Mouse (Mus musculus) stomach, embryonic 14.5 days (tissue): ENCODE results near the gene Rab15. TPM values are rescaled to one million over a fixed set of nuclear protein-coding genes. Genes with fewer than 3 reads are reported as not detected.
A peak's percentile ranks its signal among the peaks of the same experiment; 100 is the strongest.

Experiments used
- ATAC-seq: fragments of 200-750 bp; cut with Nextera tagmentation; 2 replicates; pipeline ENCODE4 v1.8.0; 2017; ENCODE audit warnings: low read depth, moderate TSS enrichment; ENCODE audit not compliant: insufficient number of reproducible peaks, insufficient read depth, low FRiP score
- H3K27ac ChIP-seq: fragments of 300-500 bp; sonication (generic); 2 replicates; pipeline ENCODE4 v1.5.1; 2014; ENCODE audit warnings: mild to moderate bottlenecking, low read length, moderate library complexity, mixed read lengths
- H3K27me3 ChIP-seq: fragments of 300-500 bp; sonication (generic); 2 replicates; pipeline ENCODE4 v1.6.1; 2014; ENCODE audit warnings: low read length, control low read depth, mixed read lengths; ENCODE audit not compliant: control insufficient read depth, insufficient read depth
- H3K36me3 ChIP-seq: fragments of 300-500 bp; sonication (generic); 2 replicates; pipeline ENCODE4 v1.6.1; 2014; ENCODE audit warnings: mild to moderate bottlenecking, control low read depth, low read length, moderate library complexity, mixed read lengths; ENCODE audit not compliant: control insufficient read depth, insufficient read depth
- H3K4me1 ChIP-seq: fragments of 300-500 bp; sonication (generic); 2 replicates; pipeline ENCODE4 v1.6.1; 2014; ENCODE audit warnings: low read length, control low read depth, mixed read lengths; ENCODE audit not compliant: control insufficient read depth, insufficient read depth
- H3K4me2 ChIP-seq: fragments of 300-500 bp; sonication (generic); replicated peaks from 2 replicates; pipeline ENCODE4 v1.6.1; 2014; ENCODE audit warnings: low read depth, low read length, control low read depth
- H3K4me3 ChIP-seq: fragments of 300-500 bp; sonication (generic); 2 replicates; pipeline ENCODE4 v1.5.1; 2014; ENCODE audit warnings: low read depth, low read length, control low read depth
- H3K9ac ChIP-seq: fragments of 300-500 bp; sonication (generic); replicated peaks from 2 replicates; pipeline ENCODE4 v1.6.1; 2014; ENCODE audit warnings: low read depth, mild to moderate bottlenecking, control low read depth, low read length, moderate library complexity, mixed read lengths
- H3K9me3 ChIP-seq: fragments of 300-500 bp; sonication (generic); 2 replicates; pipeline ENCODE4 v1.6.1; 2016; ENCODE audit warnings: low read depth, low read length, control low read depth; ENCODE audit not compliant: control insufficient read depth
- WGBS: fragments of 180-500 bp; shearing (Covaris S2); extraction: QIAGEN DNeasy Blood & Tissue Kit; methylation state at CpG from one replicate; pipeline ENCODE4 v1.1.7; 2014; 5-methylcytosine and 5-hydroxymethylcytosine counted together
- polyA plus RNA-seq: library from polyadenylated mRNA; unstranded; fragments of >200 nt; fragmentation: Nextera tagmentation; extraction: Ambion mirVana; gene quantifications from 2 replicates; pipeline ENCODE4 v1.2.1, GENCODE M21; 2014

Rab15 gene
- polyA plus RNA-seq, 1 experiment from 2014 or later = 31.2 TPM

DNA sequence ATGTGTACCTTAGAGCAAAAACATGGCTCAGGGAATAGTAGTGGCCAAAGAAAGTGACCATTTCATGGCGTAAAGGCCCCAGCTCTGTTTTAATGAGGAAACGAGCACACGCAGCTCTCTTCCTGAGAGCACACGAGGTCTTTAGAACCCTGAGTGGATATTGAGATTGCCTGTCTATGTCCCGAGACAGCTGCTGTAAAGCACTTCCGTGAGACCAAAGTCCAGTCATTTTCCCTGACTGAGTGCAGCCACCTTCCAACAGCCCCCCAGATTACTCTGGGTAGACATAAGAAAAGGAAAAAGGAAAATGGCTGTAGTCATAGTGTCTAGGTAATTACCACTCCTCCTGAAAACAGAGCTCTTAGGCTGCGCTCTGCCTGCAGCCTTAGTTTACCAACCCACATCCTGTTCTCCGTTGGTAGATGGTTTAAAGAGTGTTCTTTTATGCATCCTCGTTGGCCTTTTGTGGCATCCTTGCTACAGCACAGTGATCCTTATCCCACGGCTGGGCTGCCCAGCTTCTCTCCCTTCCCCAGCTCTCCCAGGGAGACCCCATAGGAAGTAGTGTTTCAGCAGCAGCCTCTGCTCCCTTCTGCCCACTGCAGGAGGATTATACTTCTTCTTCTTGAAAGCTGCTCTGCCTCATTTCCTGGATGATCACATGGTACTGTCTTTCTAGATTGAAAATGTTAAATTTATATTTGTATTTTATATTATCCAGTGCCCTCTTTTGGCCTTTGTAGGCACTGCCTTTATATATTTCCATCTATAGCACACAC, 44.2 kb downstream of the Rab15 start:
- no peak overlapping the region for H3K9ac ChIP-seq
- H3K9me3 ChIP-seq = no peaks in the 10 kb centered on the region
- no peak overlapping the region for H3K4me2 ChIP-seq
- H3K4me3 ChIP-seq = no peak overlapping the region
- no peaks in the 10 kb centered on the region for H3K36me3 ChIP-seq
- no peak overlapping the region for H3K27ac ChIP-seq
- WGBS = 89% methylated on average over 10 of the region's 10 CpGs
- ATAC-seq = no peak
- H3K4me1 ChIP-seq = no peaks in the 10 kb centered on the region
- H3K27me3 ChIP-seq = no peaks in the 10 kb centered on the region

DNA sequence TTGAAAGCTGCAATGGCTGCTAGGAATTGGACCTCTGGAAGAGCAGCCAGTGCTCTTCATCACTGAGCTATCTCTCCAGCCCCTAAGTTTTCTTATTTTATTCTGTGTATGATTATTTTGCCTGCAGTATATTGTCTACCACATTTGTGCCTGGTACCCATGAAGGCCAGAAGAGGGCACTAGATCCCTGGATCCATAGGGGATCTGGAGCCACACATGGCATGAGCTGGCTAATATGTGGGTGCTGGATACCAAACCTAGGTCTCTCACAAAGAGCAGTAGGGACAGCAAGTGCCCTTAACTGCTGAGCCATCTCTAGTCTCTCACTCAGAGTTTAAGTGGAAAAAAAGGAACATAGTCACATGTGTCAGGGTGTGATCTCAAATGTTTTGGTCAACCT, 44.9 kb downstream of the Rab15 start:
- no peak for ATAC-seq
- no peaks in the 10 kb centered on the region for H3K27me3 ChIP-seq
- H3K9ac ChIP-seq = no peak overlapping the region
- H3K36me3 ChIP-seq = no peaks in the 10 kb centered on the region
- H3K4me1 ChIP-seq = no peaks in the 10 kb centered on the region
- no peak overlapping the region for H3K4me3 ChIP-seq
- H3K4me2 ChIP-seq = no peak overlapping the region
- H3K9me3 ChIP-seq = no peaks in the 10 kb centered on the region
- H3K27ac ChIP-seq = no peak overlapping the region

DNA sequence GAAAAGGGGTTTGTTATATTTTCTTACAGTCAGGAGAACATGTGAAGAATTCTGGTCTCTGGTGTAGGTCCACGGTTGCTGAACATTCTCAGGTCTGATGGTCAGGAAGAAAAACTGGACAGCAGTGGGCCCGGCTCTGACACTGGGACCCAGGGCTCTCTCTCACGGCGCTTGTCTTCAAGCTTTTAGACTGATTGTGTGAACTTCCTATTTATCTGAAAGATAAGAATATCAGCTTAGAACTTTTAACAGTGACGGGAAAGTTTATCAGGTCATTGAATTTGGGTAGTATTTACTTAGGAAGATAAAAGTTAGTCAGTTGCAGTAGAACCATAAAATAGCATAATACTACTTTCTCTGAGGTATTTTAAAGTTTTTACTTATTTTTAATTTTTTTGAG, 45.8 kb downstream of the Rab15 start:
- H3K4me3 ChIP-seq = no peak overlapping the region
- no peak overlapping the region for H3K4me2 ChIP-seq
- H3K36me3 ChIP-seq = no peaks in the 10 kb centered on the region
- H3K27me3 ChIP-seq = no peaks in the 10 kb centered on the region
- no peaks in the 10 kb centered on the region for H3K9me3 ChIP-seq
- no peaks in the 10 kb centered on the region for H3K4me1 ChIP-seq
- no peak overlapping the region for H3K27ac ChIP-seq
- WGBS = 80% methylated on average over 5 of the region's 5 CpGs
- ATAC-seq = no peak
- H3K9ac ChIP-seq = no peak overlapping the region

DNA sequence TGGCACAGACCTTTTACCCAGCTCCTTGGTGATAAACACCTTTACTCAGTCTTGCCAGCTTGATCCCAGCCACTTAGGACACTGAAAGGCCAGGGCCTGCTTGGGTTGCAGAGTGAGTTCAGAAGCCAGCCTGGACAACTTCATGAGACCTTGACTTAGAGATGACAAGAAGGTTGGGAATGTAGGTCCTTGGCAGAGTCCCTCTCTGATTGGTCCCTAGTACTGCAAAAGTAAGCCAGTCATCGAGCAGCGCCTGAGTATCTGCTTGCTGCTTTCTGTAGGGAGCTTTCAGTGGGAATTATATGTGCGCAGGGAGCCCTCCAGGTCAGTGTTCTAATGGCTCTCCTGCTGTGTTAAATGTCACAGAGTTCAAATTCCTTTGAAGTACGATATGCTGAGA, 47.6 kb downstream of the Rab15 start:
- Histone ChIP-seq H3K9me3 (no peaks in the 10 kb centered on the region), H3K27ac (no peak overlapping the region), H3K4me2 (no peak overlapping the region), H3K4me1 (no peaks in the 10 kb centered on the region), H3K4me3 (no peak overlapping the region), H3K36me3 (no peaks in the 10 kb centered on the region), H3K9ac (no peak overlapping the region), H3K27me3 (no peaks in the 10 kb centered on the region)
- 70% methylated on average over 4 of the region's 4 CpGs for WGBS
- no peak for ATAC-seq

DNA sequence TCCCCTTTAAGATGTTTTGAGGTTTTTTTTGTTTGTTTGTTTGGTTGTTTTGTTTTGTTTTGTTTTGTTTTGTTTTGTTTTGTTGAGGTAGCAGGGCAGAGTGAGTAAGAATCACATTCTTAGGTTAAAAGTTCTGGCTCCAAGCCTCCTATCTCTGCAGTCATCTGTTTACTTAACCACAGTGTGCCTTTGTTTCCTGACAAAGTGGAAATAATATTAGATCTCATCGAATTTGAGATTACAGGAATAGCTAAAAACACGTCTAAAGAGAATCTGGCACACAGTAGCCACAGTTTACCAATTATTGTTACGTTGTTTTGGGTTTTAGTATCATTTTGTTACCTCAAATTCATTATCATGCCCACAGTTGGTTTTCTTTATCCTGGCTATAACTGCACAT, 48.1 kb downstream of the Rab15 start:
- no peak for ATAC-seq
- Histone ChIP-seq H3K4me1 (no peaks in the 10 kb centered on the region), H3K9me3 (no peaks in the 10 kb centered on the region), H3K4me3 (no peak overlapping the region), H3K36me3 (no peaks in the 10 kb centered on the region), H3K27ac (no peak overlapping the region), H3K4me2 (no peak overlapping the region), H3K27me3 (no peaks in the 10 kb centered on the region), H3K9ac (no peak overlapping the region)
- WGBS = 74% methylated on average over 3 of the region's 3 CpGs

DNA sequence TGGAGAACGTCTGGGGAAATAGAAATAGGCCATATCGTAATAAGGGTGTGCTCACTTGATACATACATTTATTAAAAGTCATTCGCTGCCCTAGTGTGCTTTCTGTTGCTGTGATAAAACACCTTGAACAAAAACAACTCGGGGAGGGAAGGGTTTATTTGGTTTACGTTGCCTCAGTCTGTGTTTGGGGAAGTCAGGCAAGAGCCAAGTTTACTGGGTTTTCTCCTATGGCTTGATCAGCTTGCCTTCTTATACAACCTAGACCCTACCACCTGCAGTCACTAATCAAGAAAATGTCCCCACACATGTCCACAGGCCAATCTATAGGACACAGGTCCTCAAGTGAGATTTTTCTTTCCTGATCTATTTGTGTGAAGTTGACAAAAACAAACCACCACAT, 51.2 kb downstream of the Rab15 start:
- H3K36me3 ChIP-seq = no peaks in the 10 kb centered on the region
- no peak for ATAC-seq
- H3K9me3 ChIP-seq = no peaks in the 10 kb centered on the region
- WGBS = 85% methylated on average over 5 of the region's 5 CpGs
- H3K9ac ChIP-seq = no peak overlapping the region
- H3K4me3 ChIP-seq = no peak overlapping the region
- no peak overlapping the region for H3K4me2 ChIP-seq
- no peak overlapping the region for H3K27ac ChIP-seq
- H3K27me3 ChIP-seq = no peaks in the 10 kb centered on the region
- no peaks in the 10 kb centered on the region; the same call in 1 of the 2 replicates for H3K4me1 ChIP-seq

DNA sequence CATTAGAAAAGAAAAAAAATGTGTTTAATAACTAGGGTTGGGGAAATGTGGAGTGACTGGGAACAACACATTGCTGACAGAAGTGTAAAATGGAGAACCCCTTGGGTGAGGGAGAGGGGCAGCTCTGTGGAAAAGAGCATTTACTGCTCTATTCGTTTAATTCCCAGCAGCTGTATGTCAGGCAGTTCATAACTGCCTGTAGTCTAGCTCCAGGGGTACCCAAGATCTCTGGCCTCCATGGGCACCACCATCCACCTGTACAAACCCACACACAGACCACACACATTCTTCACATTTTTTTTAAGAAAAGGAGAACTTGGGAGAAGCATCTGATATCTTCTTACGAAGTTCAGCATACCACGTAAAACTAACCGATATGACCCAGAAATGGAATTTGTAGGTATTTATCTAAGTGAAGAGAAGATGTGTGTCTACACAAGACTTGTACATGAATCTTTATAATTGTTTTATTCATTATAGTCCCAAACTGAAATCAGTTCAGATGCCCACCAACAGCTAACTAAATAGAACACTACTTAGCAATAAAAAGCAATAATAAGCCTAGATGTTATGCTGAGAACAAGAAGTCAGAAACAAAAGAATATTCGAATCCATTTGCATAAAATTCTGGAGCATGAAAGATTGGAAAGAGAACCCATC, 51.7 kb downstream of the Rab15 start:
- Histone ChIP-seq H3K36me3 (no peaks in the 10 kb centered on the region), H3K27ac (no peak overlapping the region), H3K4me2 (no peak overlapping the region), H3K9ac (no peak overlapping the region), H3K9me3 (no peaks in the 10 kb centered on the region), H3K4me3 (no peak overlapping the region), H3K27me3 (no peaks in the 10 kb centered on the region), H3K4me1 (peaks cover 4% of the 10 kb centered on the region)
- no peak for ATAC-seq
- WGBS = 87% methylated on average over 5 of the region's 5 CpGs

DNA sequence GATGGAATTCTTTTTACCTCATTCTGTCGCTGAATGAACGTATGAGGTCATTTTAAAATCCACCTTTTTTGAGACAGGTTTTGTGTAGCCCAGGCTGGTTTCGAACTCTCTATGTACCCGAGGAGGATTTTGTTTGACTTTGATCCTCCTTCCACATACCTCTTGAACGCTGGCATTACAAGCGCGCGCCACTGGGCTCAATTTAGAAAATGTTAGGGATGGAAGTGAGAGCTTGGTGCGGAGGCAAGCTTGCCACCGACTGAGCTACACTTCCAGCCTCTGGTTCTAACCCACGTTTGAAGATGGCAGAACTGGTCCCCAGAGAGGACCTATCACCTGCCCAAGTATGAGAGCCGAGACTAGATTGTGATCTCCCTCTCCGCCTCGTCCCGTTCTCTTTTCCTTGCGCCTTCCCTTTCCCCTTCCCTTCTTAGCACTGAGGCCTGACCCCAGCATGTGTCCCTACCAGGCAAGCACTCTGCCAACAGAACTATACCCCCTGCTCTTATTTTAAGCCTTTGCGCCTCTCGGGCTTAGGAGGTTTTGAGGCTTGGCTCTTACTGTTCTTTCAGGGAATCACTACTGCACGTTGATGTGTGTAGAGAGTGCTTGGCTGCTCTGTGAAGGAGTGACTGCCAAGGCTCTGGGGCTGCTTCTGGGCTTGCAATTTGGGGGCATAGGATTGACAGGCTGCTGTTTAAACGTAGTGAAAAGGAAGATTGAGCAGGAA, 56.6 kb downstream of the Rab15 start:
- Histone ChIP-seq H3K27me3 (no peaks in the 10 kb centered on the region), H3K4me3 (peak overlapping the region; percentile 71), H3K36me3 (no peaks in the 10 kb centered on the region), H3K9me3 (no peaks in the 10 kb centered on the region), H3K4me1 (peaks cover 4% of the 10 kb centered on the region), H3K9ac (peak overlapping the region; percentile 60), H3K27ac (peak overlapping the region; percentile 68; the same call in 1 of the 2 replicates), H3K4me2 (peak overlapping the region; percentile 78)
- ATAC-seq = no peak
- 32% methylated on average over 20 of the region's 20 CpGs for WGBS
